Mouse (Mus musculus) olfactory bulb, adult 2 months (tissue): ENCODE data around the gene Rbbp6.

ENCODE experiments used
- CTCF ChIP-seq: fragments of 200-500 bp; IDR thresholded peaks from 2 replicates; pipeline ENCODE4 v1.5.1; 2012; ENCODE audit warnings: low read depth, mild to moderate bottlenecking, low read length, moderate library complexity; ENCODE audit not compliant: insufficient read depth
- POLR2A ChIP-seq: fragments of 200-500 bp; IDR thresholded peaks from 2 replicates; pipeline ENCODE4 v1.6.1; 2012; ENCODE audit warnings: mild to moderate bottlenecking, low read depth, low read length, moderate library complexity; ENCODE audit not compliant: insufficient read depth

DNA sequence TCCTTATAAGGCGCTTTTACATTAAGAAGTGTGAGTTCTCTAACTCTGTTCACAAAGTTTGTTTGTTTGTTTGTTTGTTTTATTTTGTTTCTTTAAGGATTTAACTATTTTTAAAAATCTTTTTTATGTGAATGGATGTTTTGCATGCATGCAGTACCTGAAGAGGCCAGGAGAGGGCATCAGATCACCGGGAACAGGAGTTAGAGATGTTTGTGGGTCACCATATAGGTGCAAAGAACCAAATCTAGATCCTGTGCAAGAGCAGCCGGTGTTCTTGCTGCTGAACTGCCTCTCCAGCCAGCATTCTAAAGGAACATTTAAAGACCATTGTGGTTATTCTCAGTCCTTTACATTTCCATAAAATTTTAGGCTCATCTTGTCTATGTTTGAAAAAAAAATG, 52.1 kb downstream of the Rbbp6 start:
- TF ChIP-seq CTCF (no peak), POLR2A (no peak)
